Mouse (Mus musculus) heart, embryonic 12.5 days (tissue): ENCODE measurements around the gene Olfr1033. TPM values are rescaled to one million over a fixed set of nuclear protein-coding genes. Genes with fewer than 3 reads are reported as not detected.

Experiments used
- ATAC-seq: fragments of 200-750 bp; cut with Nextera tagmentation; 2 replicates; pipeline ENCODE4 v1.8.0; 2017; ENCODE audit warnings: moderate TSS enrichment, moderate library complexity; ENCODE audit not compliant: insufficient number of reproducible peaks, low FRiP score
- H3K27ac ChIP-seq: fragments of 300-500 bp; sonication (generic); 2 replicates; pipeline ENCODE4 v1.5.1; 2016; ENCODE audit warnings: mild to moderate bottlenecking, moderate library complexity; ENCODE audit not compliant: poor library complexity, severe bottlenecking
- H3K27me3 ChIP-seq: fragments of 300-500 bp; sonication (generic); replicated peaks from 2 replicates; pipeline ENCODE4 v1.6.1; 2016; ENCODE audit warnings: mild to moderate bottlenecking, moderate library complexity
- H3K36me3 ChIP-seq: fragments of 300-500 bp; sonication (generic); 2 replicates; pipeline ENCODE4 v1.6.1; 2016; ENCODE audit warnings: mild to moderate bottlenecking, moderate library complexity
- H3K4me1 ChIP-seq: fragments of 300-500 bp; sonication (generic); replicated peaks from 2 replicates; pipeline ENCODE4 v1.6.1; 2016; ENCODE audit warnings: mild to moderate bottlenecking
- H3K4me2 ChIP-seq: fragments of 300-500 bp; sonication (generic); 2 replicates; pipeline ENCODE4 v1.6.1; 2016; ENCODE audit warnings: mild to moderate bottlenecking, moderate library complexity
- H3K4me3 ChIP-seq: fragments of 300-500 bp; sonication (generic); 2 replicates; pipeline ENCODE4 v1.5.1; 2016; ENCODE audit warnings: mild to moderate bottlenecking
- H3K9ac ChIP-seq: fragments of 300-500 bp; sonication (generic); 2 replicates; pipeline ENCODE4 v1.6.1; 2016; ENCODE audit warnings: mild to moderate bottlenecking, moderate library complexity
- H3K9me3 ChIP-seq: fragments of 300-500 bp; sonication (generic); replicated peaks from 2 replicates; pipeline ENCODE4 v1.6.1; 2016; ENCODE audit warnings: mild to moderate bottlenecking, moderate library complexity
- WGBS: fragments of 180-500 bp; shearing (Covaris S2); methylation state at CpG from one replicate; pipeline ENCODE4 v1.1.7; 2016; 5-methylcytosine and 5-hydroxymethylcytosine counted together
- polyA plus RNA-seq: library from polyadenylated mRNA; unstranded; fragments of >200 nt; fragmentation: Nextera tagmentation; extraction: Ambion mirVana; gene quantifications from 2 replicates; pipeline ENCODE4 v1.2.1, GENCODE M21; 2016

Olfr1033 gene
- polyA plus RNA-seq, 1 experiment from 2014 or later, result 1.4 TPM

DNA sequence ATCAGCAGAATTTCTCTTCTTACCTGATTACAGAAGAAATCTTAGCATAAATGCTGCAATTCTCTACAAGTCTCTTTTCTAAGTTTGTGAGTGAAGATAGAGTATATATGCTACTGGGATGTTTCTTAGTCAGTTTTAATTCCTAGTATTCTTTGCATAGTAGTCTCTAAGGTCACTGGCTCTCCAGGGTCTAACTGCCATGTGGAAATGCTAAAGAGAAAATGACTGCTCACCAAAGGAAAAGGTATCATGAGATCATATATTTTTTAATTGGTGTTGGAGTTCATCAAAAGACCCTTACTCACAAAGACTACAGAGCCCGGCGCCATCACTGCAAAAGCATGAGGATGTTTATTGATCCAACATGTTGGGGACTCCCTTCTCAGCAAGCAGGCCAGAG is 66.9 kb downstream of the Olfr1033 start, which contains the start of gene Olfr1037:
Olfr1037 (minus strand) TSS at position 101 of the 400 bp plus-strand sequence.
- ATAC-seq, result no peak
- Histone ChIP-seq H3K4me1 (no peaks in the 10 kb centered on the region), H3K9me3 (no peaks in the 10 kb centered on the region), H3K9ac (no peak within 1 kb of the TSS), H3K27ac (no peak within 1 kb of the TSS), H3K27me3 (no peaks in the 10 kb centered on the region), H3K36me3 (no peaks in the 10 kb centered on the region), H3K4me3 (no peak within 1 kb of the TSS), H3K4me2 (no peak within 1 kb of the TSS)
- 82% methylated on average over 2 of the region's 2 CpGs for WGBS

Other genes starting within 250 kb of the Olfr1033 start
- gene Olfr1014, start 247.9 kb upstream of the Olfr1033 start, polyA plus RNA-seq, result not detected in 2 replicates
- gene Olfr1015, start 238.6 kb upstream of the Olfr1033 start, polyA plus RNA-seq, result not detected in 2 replicates
- not detected in 2 replicates for gene Olfr1016, start 218.1 kb upstream of the Olfr1033 start, polyA plus RNA-seq
- not detected in 2 replicates for gene Olfr1018, start 202.2 kb upstream of the Olfr1033 start, polyA plus RNA-seq
- gene Olfr1019, start 175.2 kb upstream of the Olfr1033 start, polyA plus RNA-seq, result not detected in 2 replicates
- gene Olfr1020, start 173.6 kb upstream of the Olfr1033 start, polyA plus RNA-seq, result not detected in 2 replicates
- gene Olfr1022, start 152.0 kb upstream of the Olfr1033 start, polyA plus RNA-seq, result not detected in 2 replicates
- gene Olfr1023, start 135.0 kb upstream of the Olfr1033 start, polyA plus RNA-seq, result not detected in 2 replicates
- gene Olfr1024, start 115.6 kb upstream of the Olfr1033 start, polyA plus RNA-seq, result not detected in 2 replicates
- not detected in 2 replicates for gene Olfr1025-ps1, start 105.4 kb upstream of the Olfr1033 start, polyA plus RNA-seq
- gene Olfr1026, start 99.1 kb upstream of the Olfr1033 start, polyA plus RNA-seq, result not detected in 2 replicates
- not detected in 2 replicates for gene Olfr1028, start 70.2 kb upstream of the Olfr1033 start, polyA plus RNA-seq
- not detected in 2 replicates for gene Olfr1029, start 46.7 kb upstream of the Olfr1033 start, polyA plus RNA-seq
- gene Olfr1030, start 41.4 kb upstream of the Olfr1033 start, polyA plus RNA-seq, result not detected in 2 replicates
- gene Olfr1031, start 30.3 kb upstream of the Olfr1033 start, polyA plus RNA-seq, result not detected in 2 replicates
- not detected in 2 replicates for gene Olfr1032, start 15.1 kb upstream of the Olfr1033 start, polyA plus RNA-seq
- not detected in 2 replicates for gene Olfr1034, start 25.2 kb downstream of the Olfr1033 start, polyA plus RNA-seq
- gene Olfr1036, start 53.4 kb downstream of the Olfr1033 start, polyA plus RNA-seq, result not detected in 2 replicates
- not detected in 2 replicates for gene Olfr1037, start 66.8 kb downstream of the Olfr1033 start, polyA plus RNA-seq
- gene Olfr1039, start 115.3 kb downstream of the Olfr1033 start, polyA plus RNA-seq, result not detected in 2 replicates
- gene Olfr1040, start 126.1 kb downstream of the Olfr1033 start, polyA plus RNA-seq, result not detected in 2 replicates
- gene Olfr1042, start 141.2 kb downstream of the Olfr1033 start, polyA plus RNA-seq, result not detected in 2 replicates
- gene Olfr1043, start 146.9 kb downstream of the Olfr1033 start, polyA plus RNA-seq, result not detected in 2 replicates
- not detected in 2 replicates for gene Olfr1044, start 157.2 kb downstream of the Olfr1033 start, polyA plus RNA-seq
- gene Olfr52, start 165.1 kb downstream of the Olfr1033 start, polyA plus RNA-seq, result not detected in 2 replicates
- not detected in 2 replicates for gene Olfr1045, start 182.4 kb downstream of the Olfr1033 start, polyA plus RNA-seq
- gene Olfr1046, start 198.7 kb downstream of the Olfr1033 start, polyA plus RNA-seq, result not detected in 2 replicates
- not detected in 2 replicates for gene Olfr1047, start 210.8 kb downstream of the Olfr1033 start, polyA plus RNA-seq
- not detected in 2 replicates for gene Olfr1048, start 219.7 kb downstream of the Olfr1033 start, polyA plus RNA-seq
- not detected in 2 replicates for gene Olfr1049, start 237.7 kb downstream of the Olfr1033 start, polyA plus RNA-seq